Mouse (Mus musculus): ENCODE results near the gene Mlx. TPM values are rescaled to one million over a fixed set of nuclear protein-coding genes. Genes with fewer than 3 reads are reported as not detected.
"Not testable (repeated sequence)": the region's sequence is repeated elsewhere in the genome, so short reads cannot be mapped to it uniquely, and the experiment has no call there.

Mlx gene
- total and polyA plus RNA-seq, 2 experiments from 2014 or later = 61.3 to 64.1 TPM

DNA sequence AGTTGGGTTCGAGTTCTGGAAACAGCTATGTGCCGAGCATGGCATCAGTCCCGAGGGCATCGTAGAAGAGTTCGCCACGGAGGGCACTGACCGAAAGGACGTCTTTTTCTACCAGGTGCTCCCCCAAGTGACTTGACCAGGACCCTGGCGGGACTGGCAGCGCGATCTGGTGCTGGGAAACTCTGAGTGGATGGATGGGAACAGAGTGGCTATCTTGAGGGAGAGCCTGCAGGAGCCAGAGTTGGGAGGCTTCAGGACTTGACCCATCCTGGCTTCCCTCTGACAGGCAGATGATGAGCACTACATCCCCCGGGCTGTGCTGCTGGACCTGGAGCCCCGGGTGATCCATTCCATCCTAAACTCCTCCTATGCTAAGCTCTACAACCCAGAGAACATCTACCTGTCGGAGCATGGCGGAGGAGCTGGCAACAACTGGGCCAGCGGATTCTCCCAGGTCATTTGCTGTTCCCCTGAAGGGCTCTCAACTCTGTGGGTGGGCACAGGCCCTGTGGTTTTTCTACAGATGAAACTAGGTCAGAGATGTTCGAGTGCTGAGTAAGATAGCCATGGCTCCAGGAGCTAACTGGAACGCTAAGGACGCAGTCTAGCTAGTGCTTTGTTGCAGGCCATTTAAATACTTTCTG is 33.6 kb downstream of the Mlx start:
- 19% methylated on average over 19 of the region's 19 CpGs for WGBS
- peak overlapping the region; percentile 91 for H3K4me2 ChIP-seq (ENCODE audit: low read depth, low read length, poor library complexity, severe bottlenecking)
- peaks cover 15% of the 10 kb centered on the region; the same call in 1 of the 2 replicates for H3K4me1 ChIP-seq (ENCODE audit: insufficient read depth, low read length)

DNA sequence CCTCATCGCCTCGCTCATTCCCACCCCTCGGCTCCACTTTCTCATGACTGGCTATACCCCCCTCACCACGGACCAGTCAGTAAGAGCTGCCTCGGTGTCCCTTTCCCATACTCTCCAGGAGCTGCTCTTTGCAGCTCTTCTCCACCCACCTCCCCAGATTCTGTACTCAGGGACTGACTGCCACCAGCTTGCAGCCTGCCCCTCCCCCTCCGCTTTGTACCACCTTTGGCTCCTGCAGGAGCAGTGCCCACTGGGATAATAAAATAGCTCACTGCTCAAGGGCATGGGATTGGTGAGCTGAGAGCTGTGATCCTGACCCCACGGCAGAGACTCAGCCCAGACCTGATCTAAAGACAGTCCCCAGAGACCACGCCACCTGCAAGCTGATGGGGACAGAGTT is 37.4 kb downstream of the Mlx start:
- not testable (repeated sequence) for DNase-seq (ENCODE audit: low spot score); H3K4me2 ChIP-seq (ENCODE audit: low read depth, low read length, poor library complexity, severe bottlenecking); ATAC-seq (ENCODE audit: low FRiP score); H3K27ac ChIP-seq (ENCODE audit: low read depth, low read length); H3K9me3 ChIP-seq (ENCODE audit: low read length); H3K9ac ChIP-seq (replicated peaks; ENCODE audit: low read length, poor library complexity, severe bottlenecking); H3K4me3 ChIP-seq (ENCODE audit: low read depth, low read length); H3K27me3 ChIP-seq (ENCODE audit: insufficient read depth, low read length); H3K4me1 ChIP-seq (ENCODE audit: insufficient read depth, low read length)
- H3K36me3 ChIP-seq (ENCODE audit: insufficient read depth, low read length) = peaks cover 16% of the 10 kb centered on the region
- WGBS = 98% methylated on average over 8 of the region's 8 CpGs

More for the DNA sequence above, 33.6 kb downstream of the Mlx start:
- H3K9ac ChIP-seq (replicated peaks; ENCODE audit: low read length, poor library complexity, severe bottlenecking) = peak overlapping the region; percentile 76
- DNase-seq (ENCODE audit: low spot score) = no peak
- H3K27me3 ChIP-seq (ENCODE audit: insufficient read depth, low read length) = no peaks in the 10 kb centered on the region
- H3K36me3 ChIP-seq (ENCODE audit: insufficient read depth, low read length) = peaks cover 7% of the 10 kb centered on the region
- no peaks in the 10 kb centered on the region for H3K9me3 ChIP-seq (ENCODE audit: low read length)
- TF ChIP-seq CTCF (IDR thresholded peaks at IDR 0.05) = no peak
- H3K4me3 ChIP-seq (ENCODE audit: low read depth, low read length) = peak overlapping the region; percentile 75
- peak overlapping the region; percentile 75 for H3K27ac ChIP-seq (ENCODE audit: low read depth, low read length)
- ATAC-seq (ENCODE audit: low FRiP score) = no peak; the same call in 1 of the 2 replicates

- DNase-seq (ENCODE audit: low spot score); H3K4me2 ChIP-seq (ENCODE audit: low read depth, low read length, poor library complexity, severe bottlenecking); H3K4me1 ChIP-seq (ENCODE audit: insufficient read depth, low read length); H3K9ac ChIP-seq (replicated peaks; ENCODE audit: low read length, poor library complexity, severe bottlenecking); H3K27ac ChIP-seq (ENCODE audit: low read depth, low read length); H3K9me3 ChIP-seq (ENCODE audit: low read length); H3K4me3 ChIP-seq (ENCODE audit: low read depth, low read length); ATAC-seq (ENCODE audit: low FRiP score); H3K27me3 ChIP-seq (ENCODE audit: insufficient read depth, low read length): not testable (repeated sequence)
- H3K36me3 ChIP-seq (ENCODE audit: insufficient read depth, low read length) = peaks cover 16% of the 10 kb centered on the region
- WGBS = 93% methylated on average over 6 of the region's 9 CpGs
These were observed 37.9 kb downstream of the Mlx start for GRCm38 (mm10) chr11:101125008-101125407.

DNA sequence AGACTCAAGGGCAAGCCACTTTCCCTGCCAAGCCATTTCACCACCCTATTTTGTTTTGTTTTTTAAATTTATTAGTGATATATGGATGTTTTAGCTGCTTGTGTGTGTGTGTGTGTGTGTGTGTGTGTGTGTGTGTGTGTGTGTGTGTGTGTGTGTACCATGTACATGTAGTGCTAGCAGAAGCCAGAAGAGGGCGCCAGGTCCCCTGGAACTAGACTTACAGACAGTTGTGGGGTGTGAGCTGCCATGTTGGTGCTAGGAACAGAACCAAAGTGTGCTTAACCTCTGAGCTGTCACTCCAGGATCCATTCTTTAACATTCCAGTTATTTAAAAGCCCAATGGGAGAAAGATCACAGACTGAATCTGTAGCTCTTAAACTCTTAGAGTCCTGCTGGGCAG is 40.0 kb downstream of the Mlx start:
- peak; percentile 34 for TF ChIP-seq CTCF (IDR thresholded peaks at IDR 0.05)
- H3K4me1 ChIP-seq (ENCODE audit: insufficient read depth, low read length) = no peaks in the 10 kb centered on the region
- no peak overlapping the region for H3K9ac ChIP-seq (replicated peaks; ENCODE audit: low read length, poor library complexity, severe bottlenecking)
- H3K27ac ChIP-seq (ENCODE audit: low read depth, low read length) = no peak overlapping the region
- no peaks in the 10 kb centered on the region for H3K27me3 ChIP-seq (ENCODE audit: insufficient read depth, low read length)
- ATAC-seq (ENCODE audit: low FRiP score) (no peak), DNase-seq (ENCODE audit: low spot score) (no peak)
- H3K4me3 ChIP-seq (ENCODE audit: low read depth, low read length) = no peak overlapping the region
- H3K9me3 ChIP-seq (ENCODE audit: low read length) = no peaks in the 10 kb centered on the region
- no peak overlapping the region for H3K4me2 ChIP-seq (ENCODE audit: low read depth, low read length, poor library complexity, severe bottlenecking)
- peaks cover 16% of the 10 kb centered on the region for H3K36me3 ChIP-seq (ENCODE audit: insufficient read depth, low read length)
- 88% methylated on average over 1 of the region's 1 CpGs for WGBS

DNA sequence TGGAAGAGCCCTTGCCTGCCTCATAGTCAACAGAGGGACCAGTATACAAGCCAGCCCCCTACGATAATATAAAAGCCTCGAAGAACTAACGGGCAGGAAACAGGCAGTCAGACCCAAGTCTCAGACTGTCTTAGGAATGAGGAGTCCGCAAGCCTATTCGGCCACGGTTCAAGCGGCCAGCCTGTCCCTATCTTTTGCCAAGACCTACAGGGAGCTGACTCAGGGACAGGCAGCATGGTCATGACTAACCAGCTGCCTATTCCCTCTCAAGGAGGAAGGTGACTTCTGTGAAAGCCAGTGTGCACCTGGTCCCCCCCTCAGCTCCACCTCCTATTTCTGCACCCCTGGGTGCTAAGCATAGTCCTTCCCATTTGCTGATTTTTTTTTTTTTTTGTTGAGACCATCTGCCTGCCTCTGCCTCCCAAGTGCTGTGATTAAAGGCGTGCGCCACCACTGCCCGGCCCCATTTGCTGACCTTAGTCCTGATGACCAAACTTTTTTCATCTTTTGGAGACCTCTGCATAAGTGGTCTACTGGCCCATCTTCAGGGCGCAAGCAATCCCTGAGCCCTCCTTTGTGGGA is 42.0 kb downstream of the Mlx start:
- no peak overlapping the region for H3K4me2 ChIP-seq (ENCODE audit: low read depth, low read length, poor library complexity, severe bottlenecking)
- H3K4me1 ChIP-seq (ENCODE audit: insufficient read depth, low read length) = no peaks in the 10 kb centered on the region
- TF ChIP-seq CTCF (IDR thresholded peaks at IDR 0.05) = no peak
- ATAC-seq (ENCODE audit: low FRiP score) (no peak), DNase-seq (ENCODE audit: low spot score) (no peak)
- WGBS = 82% methylated on average over 11 of the region's 11 CpGs
- H3K9me3 ChIP-seq (ENCODE audit: low read length) = no peaks in the 10 kb centered on the region
- H3K36me3 ChIP-seq (ENCODE audit: insufficient read depth, low read length) = peaks cover 9% of the 10 kb centered on the region
- H3K27ac ChIP-seq (ENCODE audit: low read depth, low read length) = no peak overlapping the region
- H3K4me3 ChIP-seq (ENCODE audit: low read depth, low read length) = no peak overlapping the region
- no peaks in the 10 kb centered on the region for H3K27me3 ChIP-seq (ENCODE audit: insufficient read depth, low read length)
- no peak overlapping the region for H3K9ac ChIP-seq (replicated peaks; ENCODE audit: low read length, poor library complexity, severe bottlenecking)

GRCm38 (mm10) chr11:101130056-101130756 is 43.1 kb downstream of the Mlx start:
- WGBS = 55% methylated on average over 18 of the region's 18 CpGs
- H3K4me2 ChIP-seq (ENCODE audit: low read depth, low read length, poor library complexity, severe bottlenecking) = no peak overlapping the region
- TF ChIP-seq CTCF (IDR thresholded peaks at IDR 0.05) = no peak
- H3K4me1 ChIP-seq (ENCODE audit: insufficient read depth, low read length) = no peaks in the 10 kb centered on the region
- H3K4me3 ChIP-seq (ENCODE audit: low read depth, low read length) = no peak overlapping the region
- no peak for DNase-seq (ENCODE audit: low spot score)
- H3K9me3 ChIP-seq (ENCODE audit: low read length) = no peaks in the 10 kb centered on the region
- no peak for ATAC-seq (ENCODE audit: low FRiP score)
- H3K27ac ChIP-seq (ENCODE audit: low read depth, low read length) = no peak overlapping the region
- H3K36me3 ChIP-seq (ENCODE audit: insufficient read depth, low read length) = peaks cover 9% of the 10 kb centered on the region
- H3K27me3 ChIP-seq (ENCODE audit: insufficient read depth, low read length) = no peaks in the 10 kb centered on the region
- no peak overlapping the region for H3K9ac ChIP-seq (replicated peaks; ENCODE audit: low read length, poor library complexity, severe bottlenecking)

Data from midbrain, postnatal 0 days (tissue).